Mouse (Mus musculus) ES-E14 (cell line): ENCODE results near the gene Snrnp200. TPM values are rescaled to one million over a fixed set of nuclear protein-coding genes. Genes with fewer than 3 reads are reported as not detected.

Experiments used
- DNase-seq: peaks from one replicate; pipeline ENCODE4 v3.0.0-alpha.2; 2013; ENCODE audit warnings: low read depth, low spot score
- H3K27ac ChIP-seq: 2 replicates; pipeline ENCODE4 v1.5.1; 2012; ENCODE audit warnings: low read depth, mild to moderate bottlenecking, low read length, moderate library complexity, mixed read lengths; ENCODE audit not compliant: poor library complexity, insufficient read depth, severe bottlenecking
- H3K36me3 ChIP-seq: 2 replicates; pipeline ENCODE4 v1.6.1; 2012; ENCODE audit warnings: mild to moderate bottlenecking, low read length, moderate library complexity, mixed read lengths; ENCODE audit not compliant: control insufficient read depth, poor library complexity, insufficient read depth, severe bottlenecking
- H3K4me1 ChIP-seq, 2 experiments: fragments of 150-350 bp in 1 of 2; sonication (generic) in 1 of 2; 2 replicates each; pipeline ENCODE4 v1.6.1; 2012; ENCODE audit warnings: low read length in 2 of 2, mild to moderate bottlenecking in 1 of 2, mixed read lengths in 1 of 2; ENCODE audit not compliant: control insufficient read depth in 2 of 2, insufficient read depth in 2 of 2, poor library complexity in 1 of 2
- H3K4me3 ChIP-seq, 2 experiments: fragments of 150-350 bp in 1 of 2; sonication (generic) in 1 of 2; 2 replicates each; pipeline ENCODE4 v1.5.1; 2012; ENCODE audit warnings: low read length in 2 of 2, low read depth in 1 of 2, mild to moderate bottlenecking in 1 of 2, mixed read lengths in 1 of 2; ENCODE audit not compliant: insufficient read depth in 1 of 2, poor library complexity in 1 of 2, severe bottlenecking in 1 of 2
- H3K9ac ChIP-seq: 2 replicates; pipeline ENCODE4 v1.6.1; 2012; ENCODE audit warnings: low read depth, mild to moderate bottlenecking, low read length, mixed read lengths; ENCODE audit not compliant: poor library complexity, insufficient read depth, severe bottlenecking
- H3K9me3 ChIP-seq: fragments of 150-350 bp; sonication (generic); 2 replicates; pipeline ENCODE4 v1.6.1; 2012; ENCODE audit warnings: low read depth, mild to moderate bottlenecking, low read length; ENCODE audit not compliant: control insufficient read depth, insufficient read depth
- CHD2 ChIP-seq: IDR thresholded peaks from 2 replicates; pipeline ENCODE4 v1.6.1; 2014; ENCODE audit warnings: mild to moderate bottlenecking, low read depth, low read length, inconsistent platforms
- HCFC1 ChIP-seq: IDR thresholded peaks from 2 replicates; pipeline ENCODE4 v1.6.1; 2012; ENCODE audit warnings: low read length, inconsistent platforms, borderline replicate concordance; ENCODE audit not compliant: insufficient read depth
- MAFK ChIP-seq: IDR thresholded peaks from 2 replicates; pipeline ENCODE4 v1.6.1; 2014; ENCODE audit warnings: mild to moderate bottlenecking, low read depth, low read length, inconsistent platforms; ENCODE audit not compliant: insufficient read depth
- ZC3H11A ChIP-seq: IDR thresholded peaks from 2 replicates; pipeline ENCODE4 v1.6.1; 2012; ENCODE audit warnings: low read depth, mild to moderate bottlenecking, inconsistent platforms, low read length, borderline replicate concordance
- ZNF384 ChIP-seq: IDR thresholded peaks from 2 replicates; pipeline ENCODE4 v1.6.1; 2012; ENCODE audit warnings: low read depth, low read length, inconsistent platforms
- in situ Hi-C, 2 experiments: fragments of 600-800 bp; cut with MboI; formaldehyde crosslinking; loops; one replicate each; pipeline ENCODE4 v1.15.1; 2025; ENCODE audit warnings: low sequenced_read_pairs in 2 of 2, inconsistent platforms in 1 of 2; ENCODE audit not compliant: unreplicated experiment in 2 of 2
- total RNA-seq: library from RNA; depleted of rRNA; stranded (reverse); fragments of 300-350 nt; gene quantifications from 2 replicates; pipeline ENCODE4 v1.2.3, GENCODE M21; 2012

The Snrnp200 gene
- total RNA-seq, 1 experiment: 147 TPM

- no peak overlapping the region for H3K9ac ChIP-seq
- no peak overlapping the region for H3K27ac ChIP-seq
- no peak for DNase-seq
- no peak overlapping the region for H3K4me3 ChIP-seq
- H3K36me3 ChIP-seq: peaks cover 12% of the 10 kb centered on the region
- in situ Hi-C loops: no loop called here
- TF ChIP-seq HCFC1 (no peak), MAFK (no peak), ZC3H11A (no peak), CHD2 (no peak), ZNF384 (no peak)
- H3K9me3 ChIP-seq: no peaks in the 10 kb centered on the region
- peaks cover 0 to 4% of the 10 kb centered on the region in 2 experiments; a peak in 1 of 4 replicates for H3K4me1 ChIP-seq
These were observed 47.1 kb downstream of the Snrnp200 start for GRCm38 (mm10) chr2:127255294-127255693.

- H3K36me3 ChIP-seq: peaks cover 12% of the 10 kb centered on the region
- no peak overlapping the region for H3K9ac ChIP-seq
- H3K9me3 ChIP-seq: no peaks in the 10 kb centered on the region
- H3K27ac ChIP-seq: no peak overlapping the region
- in situ Hi-C loops: no loop called here
- TF ChIP-seq HCFC1 (no peak), ZC3H11A (no peak), CHD2 (no peak), MAFK (no peak), ZNF384 (no peak)
- no peaks in the 10 kb centered on the region; a peak in 1 of 4 replicates for H3K4me1 ChIP-seq
- no peak for DNase-seq
- H3K4me3 ChIP-seq: no peak overlapping the region
These were observed 51.2 kb downstream of the Snrnp200 start for GRCm38 (mm10) chr2:127259340-127259739.

DNA sequence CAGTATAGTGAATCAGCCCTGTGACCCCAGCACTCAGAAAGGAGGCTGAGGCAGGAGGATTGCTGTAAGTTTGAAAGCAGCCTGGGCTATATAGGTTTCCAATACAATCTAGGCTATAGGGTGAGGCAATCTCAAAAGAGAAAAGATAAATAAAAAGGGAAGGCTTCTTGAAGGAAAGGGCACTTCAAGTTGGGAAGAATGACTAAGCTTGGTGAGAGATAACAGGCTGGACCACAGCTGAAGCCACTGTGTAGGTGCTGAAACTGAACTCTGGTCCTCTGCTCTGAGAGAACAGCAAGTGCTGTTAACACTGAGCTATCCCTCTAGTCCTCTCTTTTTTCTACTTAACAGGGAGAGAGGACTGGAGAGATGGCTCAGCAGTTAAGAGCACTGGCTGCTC is 54.3 kb downstream of the Snrnp200 start:
- TF ChIP-seq ZNF384 (no peak), HCFC1 (no peak), MAFK (no peak), CHD2 (no peak), ZC3H11A (no peak)
- H3K9me3 ChIP-seq: no peaks in the 10 kb centered on the region
- DNase-seq: no peak
- in situ Hi-C loops: no loop called here
- no peak overlapping the region for H3K9ac ChIP-seq
- no peak overlapping the region for H3K4me3 ChIP-seq
- no peak overlapping the region for H3K27ac ChIP-seq
- peaks cover 5% of the 10 kb centered on the region for H3K36me3 ChIP-seq
- no peaks in the 10 kb centered on the region for H3K4me1 ChIP-seq

GRCm38 (mm10) chr2:127267854-127268253 is 59.7 kb downstream of the Snrnp200 start:
- DNase-seq: no peak
- Histone ChIP-seq H3K27ac (no peak overlapping the region), H3K4me1 (peaks cover 0 to 4% of the 10 kb centered on the region in 2 experiments; a peak in 2 of 4 replicates), H3K9me3 (no peaks in the 10 kb centered on the region), H3K4me3 (no peak overlapping the region), H3K36me3 (0 out of 2 replicates have a peak, but pooled peaks cover under 1% of the 10 kb centered on the region), H3K9ac (no peak overlapping the region)
- TF ChIP-seq ZNF384 (no peak), ZC3H11A (no peak), MAFK (no peak)
- in situ Hi-C loops: no loop called here
